Mouse (Mus musculus) yolk sac, embryonic 10.5 days (tissue): ENCODE measurements at regions not wholly inside any gene's neighbourhood (a gene's known extent, or its start where the extent isn't known, plus 50 kb on each side); places are given as distances from the start of the nearest gene placed in this dataset.
"Not testable (repeated sequence)": the region's sequence is repeated elsewhere in the genome, so short reads cannot be mapped to it uniquely, and the experiment has no call there.

Experiments
- DNase-seq: peaks from one replicate; pipeline ENCODE4 v3.0.0-alpha.2; 2017; ENCODE audit warnings: low spot score

DNA sequence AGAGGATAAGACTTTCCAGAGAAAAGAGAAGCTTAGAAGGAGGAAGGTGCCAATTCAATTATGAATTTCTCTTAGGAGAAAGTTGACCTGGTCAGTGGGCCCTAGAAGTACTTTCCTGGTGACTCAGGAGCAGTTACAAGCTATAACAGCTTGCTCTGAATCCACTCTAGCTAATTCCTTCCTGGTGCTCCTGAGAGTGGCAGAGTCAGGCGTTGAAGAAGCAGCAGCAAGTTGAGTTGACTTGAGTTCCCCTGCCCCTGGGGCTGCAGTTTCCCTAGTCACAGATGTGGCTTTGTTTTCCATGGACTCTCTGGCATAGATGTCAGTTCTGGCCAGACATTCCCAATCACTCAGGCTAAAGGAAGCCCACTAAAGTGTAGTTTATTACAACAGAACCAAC lies 85.9 kb downstream of the Osr1 start:
- DNase-seq: no peak

GRCm38 (mm10) chr12:9656324-9656723 lies 86.4 kb downstream of the Osr1 start:
- peak; percentile 5 for DNase-seq

- DNase-seq: no peak
Observed at GRCm38 (mm10) chr12:9657199-9657766, 87.4 kb downstream of the Osr1 start.

DNA sequence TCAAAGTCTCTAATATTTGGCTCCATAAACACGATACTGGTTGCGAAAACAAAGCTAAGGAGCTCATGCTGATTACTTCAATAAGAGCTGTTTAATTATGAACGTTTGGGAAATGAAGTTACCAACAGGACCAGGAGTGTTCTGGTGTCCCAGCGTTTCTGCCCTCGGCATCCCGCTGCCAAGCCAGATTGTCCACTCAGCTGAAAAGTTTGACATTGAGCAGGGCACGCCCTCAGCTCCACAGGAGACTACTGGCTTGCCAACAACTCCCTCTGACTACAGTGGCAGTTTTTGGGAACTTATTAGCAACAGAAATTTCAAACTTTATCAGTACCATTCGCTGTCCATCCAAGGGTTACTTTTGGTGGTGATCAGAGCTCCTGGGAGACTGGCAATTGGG lies 87.9 kb downstream of the Osr1 start:
- DNase-seq: no peak

- no peak for DNase-seq
Observed at GRCm38 (mm10) chr12:9660299-9660698, 90.4 kb downstream of the Osr1 start.

GRCm38 (mm10) chr12:9688776-9689175 lies 118.9 kb downstream of the Osr1 start:
- DNase-seq: no peak

- DNase-seq: no peak
Observed at GRCm38 (mm10) chr12:9689541-9689940, 119.6 kb downstream of the Osr1 start.

DNA sequence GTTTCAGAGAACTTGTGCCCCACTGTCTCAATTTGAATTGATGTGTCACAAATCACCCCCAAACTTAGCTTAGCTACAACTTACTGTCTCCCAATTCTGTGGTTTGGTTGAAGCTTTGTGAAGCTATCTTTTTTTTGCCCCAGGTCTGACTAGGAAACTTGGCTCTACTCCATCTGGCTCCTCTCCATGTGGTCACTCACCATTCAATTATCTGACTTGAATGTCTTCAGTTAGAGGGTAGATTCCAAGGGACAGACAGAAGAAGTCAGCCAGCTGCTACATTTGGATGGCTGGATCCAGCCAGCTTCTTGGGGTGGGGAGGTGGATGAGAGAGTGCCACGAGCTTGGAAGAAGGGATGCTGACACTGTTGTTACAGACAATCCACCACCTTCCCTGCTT lies 163.0 kb downstream of the Osr1 start:
- DNase-seq: no peak

DNA sequence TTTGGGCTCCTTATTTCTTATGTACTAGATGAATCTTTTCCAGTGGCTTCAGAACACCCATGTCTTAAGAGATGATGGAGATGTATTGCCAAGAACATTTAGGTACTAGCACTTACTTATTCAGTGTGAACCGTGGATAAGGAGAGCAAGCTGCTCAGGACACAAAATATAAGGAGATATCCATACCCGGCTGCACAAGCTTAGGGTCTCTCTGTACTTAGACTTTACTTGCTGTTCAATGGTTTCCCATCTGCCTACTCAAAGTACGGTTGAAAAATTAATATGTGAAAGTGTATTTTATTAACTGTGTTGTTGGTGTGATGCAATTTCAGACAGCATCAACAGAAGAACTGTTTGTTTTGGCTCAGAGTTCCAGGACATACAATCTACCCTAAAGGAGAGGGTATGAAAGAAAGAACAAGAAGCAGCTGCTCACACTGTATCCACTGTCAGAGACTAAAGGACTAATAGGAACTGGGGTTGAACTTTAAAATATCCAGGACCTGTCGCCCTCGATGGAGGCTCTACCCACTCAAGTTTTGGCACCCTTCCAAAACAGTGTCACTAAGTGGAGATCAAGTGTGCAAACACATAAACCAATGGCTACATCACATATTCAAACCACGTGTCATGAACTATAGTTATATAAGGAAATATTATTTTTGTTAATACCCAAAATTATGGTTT lies 174.9 kb downstream of the Osr1 start:
- no peak for DNase-seq

- no peak for DNase-seq
Observed at GRCm38 (mm10) chr12:9751261-9752078, 181.6 kb downstream of the Osr1 start.

DNA sequence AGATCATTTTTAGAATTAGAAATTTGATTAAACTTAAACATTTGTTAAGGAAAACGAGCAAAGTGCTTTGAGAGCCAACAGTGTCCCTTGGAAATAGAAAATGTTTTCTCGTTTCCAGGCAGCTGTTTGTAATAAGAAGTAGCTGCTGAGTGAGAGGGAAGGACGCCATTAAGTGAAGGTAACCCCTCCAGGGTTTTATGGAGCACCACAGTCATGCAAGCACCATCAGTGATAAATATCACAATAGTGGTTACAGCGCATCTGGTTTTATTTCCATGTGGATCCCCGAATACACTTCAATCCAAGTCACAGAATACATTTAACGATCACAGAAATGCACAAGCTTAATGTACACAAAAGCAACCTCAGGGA lies 182.1 kb downstream of the Osr1 start:
- DNase-seq: no peak

DNA sequence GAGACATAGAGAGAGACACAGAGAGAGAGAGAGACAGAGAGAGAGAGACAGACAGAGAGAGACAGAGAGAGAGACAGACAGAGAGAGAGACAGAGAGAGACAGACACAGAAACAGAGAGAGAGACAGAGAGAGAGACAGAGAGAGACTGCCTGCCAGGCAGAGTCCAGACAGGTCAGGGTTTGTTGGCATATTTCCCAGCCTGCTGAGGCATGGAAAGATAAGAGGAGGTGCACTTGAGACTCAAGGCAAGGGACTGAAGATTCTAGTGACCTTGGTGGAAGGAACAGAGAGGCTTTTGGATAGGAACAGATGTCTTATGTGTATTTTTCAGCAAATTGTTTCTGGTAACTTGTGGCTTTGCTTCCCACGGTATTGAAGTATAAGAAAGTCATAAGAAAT lies 186.5 kb downstream of the Osr1 start:
- DNase-seq: no peak

DNA sequence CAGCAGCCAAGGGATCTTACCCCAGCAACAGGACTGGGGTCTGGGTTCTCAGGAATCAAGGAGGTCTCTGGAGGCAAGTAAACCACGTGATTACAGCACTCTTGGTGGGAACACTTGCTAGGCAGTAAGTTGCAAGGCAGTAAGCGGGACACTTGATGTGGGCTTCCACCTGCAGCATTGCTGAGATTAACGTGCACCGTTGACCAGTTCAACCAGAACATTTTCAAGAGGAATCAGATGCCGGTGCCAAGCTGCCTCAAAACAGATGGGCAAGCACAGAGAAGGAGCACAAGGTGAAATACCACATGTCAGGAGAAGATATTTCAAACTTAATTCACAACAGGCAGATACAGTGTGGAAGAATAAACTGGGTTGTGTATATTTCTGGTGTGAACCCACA lies 190.9 kb downstream of the Osr1 start:
- DNase-seq: no peak

DNA sequence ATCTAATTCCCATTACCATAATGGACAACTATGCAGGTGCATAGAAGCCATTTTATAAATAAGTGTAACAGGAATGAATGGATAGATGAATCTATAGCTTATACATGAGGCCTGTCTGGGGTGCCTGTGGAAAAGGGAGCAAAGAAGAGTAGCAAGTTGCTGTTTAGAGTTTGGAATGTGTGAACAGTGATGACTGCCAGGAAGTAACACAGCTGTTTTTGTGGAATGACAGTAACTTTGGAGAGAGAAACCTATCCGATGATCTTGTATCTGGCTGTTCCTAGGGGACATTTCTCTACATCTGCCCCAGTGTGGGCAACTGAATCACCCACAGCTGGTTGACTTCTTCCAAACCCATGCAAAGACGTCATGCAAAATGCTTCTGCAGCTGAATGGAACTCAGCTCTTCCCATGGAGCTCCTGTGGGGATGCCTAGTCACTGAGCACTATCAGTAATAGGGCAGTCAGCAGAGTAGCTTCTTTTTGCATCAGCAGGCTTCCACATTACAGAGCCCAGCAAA lies 192.4 kb downstream of the Osr1 start:
- not testable (repeated sequence) for DNase-seq

DNA sequence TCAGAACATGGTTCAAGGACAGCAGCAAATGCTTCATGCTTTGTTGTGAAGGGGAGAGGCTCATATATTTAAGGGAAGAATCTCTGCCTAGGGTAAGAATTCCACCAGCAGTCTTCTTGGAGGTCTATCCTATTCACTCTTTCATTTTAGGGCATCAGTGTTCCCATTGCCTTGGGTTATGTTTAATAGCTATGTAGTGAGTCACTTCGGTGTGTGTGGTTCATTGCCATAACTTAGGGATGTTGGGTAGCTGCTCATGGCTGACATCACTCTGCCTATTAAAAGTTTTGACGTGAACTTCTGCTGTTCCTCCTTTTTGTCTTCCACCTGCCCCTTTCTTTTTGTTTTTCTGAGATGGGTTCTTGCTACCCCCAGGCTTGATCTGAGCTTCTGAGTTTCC lies 192.9 kb downstream of the Osr1 start:
- no peak for DNase-seq

DNA sequence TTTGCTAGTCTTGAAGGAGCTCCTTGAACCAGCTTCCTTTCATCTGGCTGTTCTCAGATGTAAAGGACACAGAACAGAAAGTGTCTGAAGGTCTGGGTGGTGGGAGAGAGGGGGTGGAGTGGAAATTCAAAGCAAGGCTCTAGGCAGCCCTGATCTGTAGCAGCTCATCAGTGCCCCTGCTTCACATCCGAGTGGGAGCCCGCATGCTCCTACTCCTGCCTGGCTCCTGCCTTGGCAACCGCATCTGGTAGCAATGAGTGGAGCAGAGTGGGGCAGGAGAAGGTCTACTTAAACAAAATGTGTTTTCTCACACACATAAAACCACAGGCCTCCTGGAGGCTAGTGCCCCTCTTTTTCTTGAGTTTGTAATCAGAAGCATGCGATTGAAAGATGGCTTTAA lies 201.0 kb downstream of the Osr1 start:
- DNase-seq: no peak

DNA sequence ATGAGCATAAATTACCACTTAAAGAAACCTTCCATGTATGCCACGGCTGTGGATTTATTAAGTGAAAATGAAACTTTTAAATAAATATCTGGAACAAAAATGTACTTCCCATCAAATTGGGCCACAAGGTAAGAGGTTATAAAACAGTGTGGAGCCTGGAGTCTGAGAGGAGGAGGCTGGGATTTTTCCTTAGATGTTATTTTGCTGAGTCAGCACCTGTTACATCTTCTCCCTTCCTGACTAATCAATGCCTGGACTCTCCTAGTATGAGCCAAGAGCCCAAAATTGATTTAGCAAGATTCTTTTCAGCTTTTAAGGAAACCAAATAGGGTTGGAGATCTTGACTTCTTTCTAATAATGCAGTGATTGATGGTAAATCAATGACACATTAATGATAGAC lies 203.0 kb downstream of the Osr1 start:
- DNase-seq: no peak

DNA sequence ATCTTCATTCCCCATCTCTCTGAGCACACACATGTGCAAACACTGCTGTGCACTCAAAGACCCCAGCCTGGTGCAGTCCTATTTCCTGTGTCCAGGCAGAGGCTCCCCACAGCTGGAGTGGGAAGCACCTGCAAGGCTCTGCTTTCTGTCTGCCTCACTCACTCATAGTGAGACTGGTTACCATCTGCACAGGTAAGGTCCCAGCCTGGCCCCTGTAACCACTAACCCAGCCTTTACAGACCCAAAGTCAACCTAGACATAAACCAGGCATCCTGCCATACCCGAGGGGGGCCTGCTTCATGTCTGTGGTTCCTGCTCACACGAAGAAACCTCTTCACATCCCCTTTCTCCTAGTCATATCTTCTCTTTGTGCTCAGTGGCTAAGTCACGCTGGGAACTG lies 232.4 kb downstream of the Osr1 start:
- peak; percentile 14 for DNase-seq

- DNase-seq: no peak
Observed at GRCm38 (mm10) chr12:9807406-9807805, 237.5 kb downstream of the Osr1 start.

DNA sequence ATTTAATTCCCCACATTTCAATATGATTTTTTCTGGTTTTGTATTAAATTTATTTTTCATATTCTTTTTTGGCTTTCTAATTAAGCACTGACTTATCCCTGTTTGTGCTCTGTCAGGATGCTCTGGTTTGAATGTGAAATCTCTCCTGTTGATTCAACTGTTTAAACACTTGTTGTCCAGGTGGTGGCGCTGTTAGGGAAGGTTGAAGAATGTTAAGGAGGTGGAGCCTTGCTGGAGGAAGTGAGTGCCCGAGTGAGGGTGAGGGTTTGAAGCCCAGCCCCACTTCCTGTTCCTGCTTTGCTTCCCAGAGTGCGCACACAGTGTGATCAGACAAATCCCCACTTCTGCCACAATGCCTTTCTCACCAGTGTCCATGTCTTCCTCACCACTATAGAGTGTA lies 263.4 kb downstream of the Osr1 start:
- no peak for DNase-seq

DNA sequence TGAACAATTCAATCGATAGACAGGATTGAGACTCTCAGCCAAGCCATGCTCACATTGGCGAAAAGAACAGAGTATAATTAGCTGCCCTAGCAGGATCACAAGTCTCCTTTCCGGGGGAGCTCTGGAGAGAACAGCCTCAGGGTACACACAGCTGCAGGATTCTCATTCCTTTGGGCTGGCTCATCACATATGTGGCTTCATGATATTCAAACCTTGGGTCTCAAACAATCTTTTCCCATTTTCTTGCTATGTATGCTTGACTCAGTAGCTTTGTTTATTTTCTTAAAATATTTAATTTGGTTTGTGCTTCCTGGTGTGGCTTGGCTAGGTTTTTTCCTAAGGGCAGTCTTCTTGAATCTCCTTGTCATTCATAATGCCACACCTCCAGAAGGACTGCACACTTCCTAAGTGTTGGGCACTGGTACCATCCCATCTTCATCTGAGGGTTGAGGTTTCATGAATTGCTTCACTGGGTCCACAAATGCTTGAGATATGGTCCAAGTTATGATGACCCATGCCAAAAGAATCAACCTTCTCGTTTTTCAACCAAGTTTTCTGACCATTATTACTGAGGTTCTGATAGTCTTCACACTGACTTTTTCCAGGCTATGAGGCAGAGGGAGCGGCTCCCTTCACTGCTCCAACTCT lies 269.4 kb downstream of the Osr1 start:
- DNase-seq: no peak

- no peak for DNase-seq
Observed at GRCm38 (mm10) chr12:9839949-9840348, 270.0 kb downstream of the Osr1 start.

DNA sequence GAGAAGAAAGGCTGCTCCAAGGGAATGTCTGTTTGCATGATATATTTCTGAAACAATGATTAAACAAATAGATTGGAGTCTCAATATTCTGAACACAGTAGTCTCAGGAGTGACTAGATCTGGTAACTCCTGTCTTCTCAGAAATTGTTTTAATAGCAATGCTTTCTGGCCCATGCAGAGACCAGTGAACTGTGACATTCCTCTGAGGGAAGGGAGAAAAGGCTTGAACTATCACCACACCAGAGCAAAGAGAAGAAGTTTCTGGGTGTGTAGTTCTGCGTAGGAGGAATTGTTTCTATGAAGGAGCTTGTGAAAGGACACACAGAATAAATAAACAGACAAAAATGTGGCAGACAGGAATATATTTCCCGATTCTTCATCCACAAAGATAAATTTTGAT lies 277.1 kb downstream of the Osr1 start:
- no peak for DNase-seq
